Mouse (Mus musculus) spleen, embryonic (tissue): ENCODE data around the gene Tmprss4.

Experiments
- CTCF ChIA-PET: fragments of 350-600 bp; sonication (Branson Sonifier 250); formaldehyde crosslinking; loops from one replicate; lab custom pipeline; 2022; lab: Charles Lee

Tmprss4 gene

DNA sequence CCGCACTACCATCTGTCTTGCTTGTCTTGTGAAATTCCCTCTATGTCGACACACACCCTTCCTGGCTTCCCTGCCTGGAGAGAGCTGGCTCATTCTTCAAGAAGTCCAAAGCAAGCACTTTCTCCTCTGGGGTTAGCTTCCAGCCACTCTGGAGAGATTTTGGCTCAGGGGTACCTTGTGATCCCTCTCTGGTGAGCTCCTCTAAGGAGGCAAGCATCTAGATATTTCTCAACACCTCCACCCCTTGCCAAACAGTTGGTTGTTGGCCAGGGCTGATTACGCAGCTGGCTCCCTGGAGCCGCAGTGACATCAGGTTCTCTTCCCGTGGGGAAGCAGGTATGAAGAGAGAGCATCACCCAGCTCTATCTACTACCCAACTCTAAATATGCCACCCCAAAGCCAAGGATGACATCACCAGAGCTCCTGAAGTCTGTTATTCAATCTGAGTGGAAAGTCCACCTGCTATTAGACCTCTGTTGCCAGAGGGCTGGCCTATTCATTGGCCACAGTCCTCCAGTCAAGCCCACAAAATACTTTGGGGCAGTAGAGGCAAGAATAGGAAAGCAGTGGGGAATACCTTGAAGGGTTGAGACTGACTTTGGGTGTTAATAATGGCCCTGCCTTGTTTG lies 2.5 kb downstream of the Tmprss4 start:
- CTCF ChIA-PET = no interaction called here

- CTCF ChIA-PET = interaction anchor here (0.6 kb wide), 2 partner anchors 10 to 679 kb away, joined by 4 to 9 read pairs; no protein-coding TSS in a partner anchor
Measured at GRCm38 (mm10) chr9:45197549-45197948, 6.3 kb downstream of the Tmprss4 start.

DNA sequence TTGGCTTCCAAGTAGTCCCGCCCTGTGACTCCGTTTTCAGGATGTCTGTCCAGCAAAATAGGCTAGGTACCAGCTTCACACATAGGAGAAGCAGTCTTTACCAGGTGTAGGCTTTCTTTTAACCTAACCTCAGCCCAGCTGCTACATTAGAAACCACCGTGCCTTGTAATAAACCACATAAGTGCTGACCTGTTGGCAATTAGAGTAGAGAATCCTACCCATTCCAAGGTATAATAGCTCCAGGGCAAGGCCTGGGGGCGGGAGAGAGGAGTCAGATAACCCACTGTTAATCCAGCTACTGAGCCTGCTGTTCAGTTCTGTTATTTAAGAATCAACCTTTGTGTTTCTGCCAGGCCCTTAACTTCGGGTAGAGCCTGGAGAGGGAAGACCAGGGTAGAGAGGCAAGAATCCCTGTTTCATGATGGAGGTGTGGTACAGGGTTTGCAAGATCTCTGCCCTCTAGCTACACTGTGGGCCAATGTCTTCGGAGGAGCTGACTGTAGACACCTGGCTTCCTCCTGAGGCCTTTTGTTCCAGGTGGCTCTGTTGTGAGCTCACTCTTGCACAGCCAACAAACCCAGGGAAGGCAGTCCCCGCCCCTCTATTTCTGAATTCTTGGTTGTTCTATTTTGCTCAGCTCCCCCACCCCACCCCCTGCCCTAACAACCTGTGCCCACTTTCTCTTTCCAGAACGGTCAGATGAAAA lies 7.6 kb downstream of the Tmprss4 start:
- CTCF ChIA-PET = interaction anchor here (0.5 kb wide), 1 partner anchor 52 kb away, joined by 5 read pairs; no protein-coding TSS in a partner anchor

- CTCF ChIA-PET = interaction anchor here (0.5 to 0.7 kb wide), 2 partner anchors 25 to 212 kb away, joined by 3 to 4 read pairs; no protein-coding TSS in a partner anchor
Measured at GRCm38 (mm10) chr9:45195468-45195867, 8.4 kb downstream of the Tmprss4 start.

- CTCF ChIA-PET = no interaction called here
Measured at GRCm38 (mm10) chr9:45189661-45190174, 14.2 kb downstream of the Tmprss4 start.

DNA sequence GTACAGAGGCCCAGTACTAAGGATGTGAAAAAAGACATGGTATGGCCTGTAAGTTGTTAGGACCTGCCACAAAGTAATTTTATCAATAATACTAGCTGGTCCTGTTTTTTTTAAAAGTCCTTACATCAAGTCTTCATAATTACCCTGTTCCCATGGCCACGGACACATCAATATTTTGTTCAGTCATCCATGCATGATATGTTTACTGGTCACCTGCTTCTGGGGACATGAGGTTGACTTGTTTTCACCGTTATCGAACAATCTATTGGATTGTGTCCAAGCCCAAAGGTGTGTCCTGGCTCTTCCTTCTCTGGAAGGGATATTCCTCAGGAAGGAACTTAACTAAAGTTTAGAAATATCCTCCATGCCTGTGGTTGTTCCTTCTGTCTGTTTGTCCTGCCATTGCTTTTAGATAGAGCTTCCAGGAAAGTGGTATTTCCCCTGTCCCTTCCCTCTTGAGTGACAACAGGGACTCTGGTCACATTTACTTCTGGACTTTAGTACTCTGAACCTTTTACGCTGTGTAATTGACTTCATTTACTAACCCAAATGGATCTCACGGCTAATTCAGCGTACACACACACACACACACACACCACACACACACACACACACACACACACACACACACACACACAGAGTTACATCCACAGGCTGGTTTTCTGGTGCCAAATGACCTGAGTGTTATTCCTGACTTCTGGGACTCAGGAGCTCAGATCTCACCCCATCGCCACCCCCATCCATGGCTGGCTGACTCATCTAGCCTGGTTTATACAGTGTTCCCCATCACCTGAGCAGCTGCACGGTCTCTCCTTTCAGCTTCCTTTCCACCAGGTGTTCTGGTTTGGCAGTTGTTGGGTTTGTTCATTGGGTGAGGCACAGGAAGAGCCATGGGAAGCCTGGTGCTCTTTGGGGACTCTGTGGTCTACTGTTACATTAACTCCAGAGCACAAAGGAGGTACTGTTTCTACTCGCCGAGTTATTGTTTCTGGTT lies 15.0 kb downstream of the Tmprss4 start:
- CTCF ChIA-PET = no interaction called here

DNA sequence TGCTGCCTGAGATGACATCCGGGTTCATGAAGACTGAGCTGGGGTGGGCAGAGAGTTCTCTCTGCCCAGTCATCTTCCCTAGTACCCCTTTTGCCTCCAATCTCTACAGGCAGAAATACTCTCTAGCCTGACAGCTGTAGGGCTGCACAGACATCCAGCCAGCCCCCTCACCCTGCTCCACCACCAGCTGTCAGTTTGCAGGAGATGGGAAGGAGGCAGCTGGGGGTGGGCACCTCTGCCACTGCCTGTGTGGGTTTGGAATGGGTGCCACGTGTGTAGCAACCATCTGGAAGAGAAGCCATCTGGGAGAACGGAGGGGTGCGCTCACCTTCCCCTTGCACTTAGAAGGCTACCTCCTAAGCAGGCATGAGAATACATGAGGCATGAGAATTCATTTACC lies 18.6 kb downstream of the Tmprss4 start:
- CTCF ChIA-PET = no interaction called here

GRCm38 (mm10) chr9:45183266-45183665 lies 20.6 kb downstream of the Tmprss4 start:
- CTCF ChIA-PET = no interaction called here

- CTCF ChIA-PET = no interaction called here
Measured at GRCm38 (mm10) chr9:45182521-45182920, 21.4 kb downstream of the Tmprss4 start.

GRCm38 (mm10) chr9:45181770-45182169 lies 22.1 kb downstream of the Tmprss4 start, which contains the start of gene BC049352:
TSS of gene BC049352 (plus strand) at chr9:45182007.
- CTCF ChIA-PET = no interaction called here

DNA sequence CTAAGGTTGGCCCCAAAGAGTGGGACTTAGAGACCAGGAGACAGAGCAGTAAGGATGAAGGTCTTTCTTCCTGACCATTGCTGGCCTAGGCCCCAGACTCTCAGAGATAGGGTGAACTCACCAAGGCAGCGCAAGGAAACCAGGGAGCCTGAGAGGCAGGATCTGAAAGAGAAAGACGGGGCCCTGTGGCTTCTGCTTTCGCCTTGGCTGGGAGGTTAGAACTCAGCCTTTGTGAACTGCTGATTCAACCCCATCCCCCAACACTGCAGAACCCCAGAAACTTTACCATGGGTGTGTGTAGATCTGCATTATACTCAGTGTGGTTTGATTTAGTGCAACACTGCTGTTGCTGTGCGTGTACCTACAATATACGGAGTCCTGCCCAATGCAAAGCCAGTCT lies 24.6 kb downstream of the Tmprss4 start:
- CTCF ChIA-PET = no interaction called here

DNA sequence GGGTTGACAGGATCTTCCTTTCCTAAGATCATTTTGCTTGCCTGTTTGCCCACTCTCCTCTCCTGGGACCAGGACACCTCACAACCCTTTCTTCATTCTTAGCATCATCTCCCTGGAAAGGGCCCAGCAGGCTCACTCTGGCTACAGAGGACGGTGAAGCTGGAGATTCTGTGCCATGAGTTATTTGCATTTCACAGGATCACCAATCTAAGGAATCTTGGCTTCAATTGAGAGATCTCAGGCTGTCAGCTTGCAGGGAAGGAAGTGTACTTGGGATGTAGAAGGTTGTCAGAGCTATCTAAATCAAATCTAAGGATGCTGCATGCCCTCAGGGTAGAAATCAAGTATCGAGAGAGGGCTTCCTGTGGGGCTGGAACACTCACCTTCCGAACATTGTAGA lies 30.4 kb downstream of the Tmprss4 start:
- CTCF ChIA-PET = no interaction called here

DNA sequence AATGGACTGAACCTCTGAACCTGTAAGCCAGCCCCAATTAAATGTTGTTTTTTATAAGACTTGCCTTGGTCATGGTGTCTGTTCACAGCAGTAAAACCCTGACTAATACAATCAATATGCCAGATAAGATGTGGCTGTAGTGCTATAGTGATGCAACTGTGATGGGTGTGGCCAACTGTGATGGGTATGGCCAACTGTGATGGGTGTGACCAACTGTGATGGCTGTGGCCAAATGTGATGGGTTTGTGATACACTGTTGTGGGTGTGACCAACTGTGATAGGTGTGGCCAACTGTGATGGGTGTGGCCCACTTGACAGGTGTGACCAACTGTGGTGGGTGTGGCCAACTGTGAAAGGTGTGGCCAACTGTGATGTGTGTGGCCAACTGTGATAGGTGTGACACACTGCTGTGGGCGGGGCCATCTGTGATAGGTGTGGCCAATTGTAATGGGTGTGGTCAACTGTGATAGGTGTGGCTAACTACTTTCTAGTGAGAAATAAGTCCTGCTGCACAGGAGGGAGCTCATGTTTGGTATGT lies 32.8 kb downstream of the Tmprss4 start:
- CTCF ChIA-PET = no interaction called here

- CTCF ChIA-PET = interaction anchor here (0.5 kb wide), 1 partner anchor 25 kb away, joined by 3 read pairs; no protein-coding TSS in a partner anchor
Measured at GRCm38 (mm10) chr9:45170150-45170549, 33.7 kb downstream of the Tmprss4 start.

GRCm38 (mm10) chr9:45167903-45168302 lies 36.0 kb downstream of the Tmprss4 start:
- CTCF ChIA-PET = interaction anchor here (0.7 kb wide), 1 partner anchor 125 kb away, joined by 22 read pairs; no protein-coding TSS in a partner anchor

- CTCF ChIA-PET = interaction anchor here (0.6 kb wide), 1 partner anchor 198 kb away, joined by 3 read pairs; no protein-coding TSS in a partner anchor
Measured at GRCm38 (mm10) chr9:45153361-45153760, 50.5 kb downstream of the Tmprss4 start.

DNA sequence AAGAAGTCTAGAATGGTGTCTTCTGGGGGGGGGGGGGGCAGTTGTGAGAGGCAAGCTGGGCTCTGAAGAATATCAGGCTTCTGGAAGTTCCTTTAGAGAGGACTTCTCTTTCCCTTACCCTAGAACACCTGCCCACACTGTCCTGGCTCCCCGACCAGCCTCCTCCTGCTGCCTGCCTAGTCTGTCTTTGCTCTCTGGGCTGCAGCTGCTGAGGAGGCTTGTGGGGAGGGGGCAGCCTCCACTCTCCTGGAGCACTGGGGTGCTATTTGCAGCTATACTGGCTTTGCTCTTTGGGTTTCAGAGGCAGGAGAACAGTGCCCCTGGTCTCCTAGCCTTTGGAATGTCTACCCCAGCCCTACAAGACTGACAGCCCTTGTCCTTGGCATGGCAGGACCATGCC lies 53.0 kb downstream of the Tmprss4 start:
- CTCF ChIA-PET = interaction anchor here (0.6 kb wide), 1 partner anchor 127 kb away, joined by 3 read pairs; no protein-coding TSS in a partner anchor

DNA sequence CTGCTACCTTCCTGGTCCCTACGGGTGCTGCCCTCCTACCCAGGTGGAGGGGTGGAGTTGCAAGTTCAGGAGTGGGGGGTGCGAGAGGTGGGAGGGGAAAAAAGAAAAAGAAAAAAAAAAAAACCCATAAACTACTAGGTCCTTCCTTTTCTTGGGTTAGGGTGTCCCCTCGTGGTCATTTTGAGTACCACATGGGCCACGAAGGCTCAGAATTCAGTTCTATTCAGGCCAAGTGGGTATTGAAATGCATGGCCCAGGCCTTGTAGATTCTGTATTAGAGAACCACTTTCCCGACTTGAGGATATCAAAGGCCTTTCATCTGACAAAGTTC lies 57.7 kb downstream of the Tmprss4 start:
- CTCF ChIA-PET = interaction anchor here (1.0 to 1.6 kb wide), 4 partner anchors 24 to 125 kb away, joined by 4 to 10 read pairs (median 6); no protein-coding TSS in a partner anchor

DNA sequence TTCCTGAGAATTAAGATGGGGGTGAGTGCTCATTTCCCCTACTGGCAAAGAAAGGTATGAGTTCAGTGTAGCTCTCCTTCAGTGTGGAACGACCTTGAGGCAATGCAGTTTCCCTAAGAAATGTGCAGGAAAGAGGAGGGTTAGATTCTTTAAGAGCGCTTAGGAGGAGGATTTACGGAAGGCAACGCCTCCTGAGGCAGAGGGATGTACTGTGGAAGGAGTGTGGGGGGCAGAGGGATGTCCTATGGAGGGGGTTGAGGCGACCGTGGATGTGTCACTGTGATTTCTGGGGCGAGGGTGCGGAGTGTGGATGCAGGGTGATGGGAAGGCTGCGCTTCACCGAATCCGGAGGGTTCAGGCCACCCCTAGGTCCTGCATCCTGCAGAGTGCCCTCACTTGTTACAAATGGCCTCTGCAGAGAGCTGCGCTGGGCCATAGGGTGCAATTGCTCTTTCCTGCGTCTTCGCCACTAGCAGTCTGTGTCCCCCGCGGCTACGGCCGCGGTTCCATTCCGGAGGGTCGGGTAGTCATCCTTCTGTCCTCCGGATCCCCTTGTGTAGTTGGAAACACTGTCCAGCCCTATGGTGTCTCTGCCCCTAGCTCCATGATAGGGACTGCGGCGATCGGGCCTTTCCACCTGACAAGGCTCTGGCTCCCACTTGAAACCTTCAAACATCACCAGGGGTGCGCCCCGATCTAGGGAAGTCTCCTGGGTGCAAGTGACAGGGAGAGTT lies 58.2 kb downstream of the Tmprss4 start:
- CTCF ChIA-PET = interaction anchor here (0.7 to 1.6 kb wide), 7 partner anchors 10 to 267 kb away, joined by 3 to 10 read pairs (median 5); no protein-coding TSS in a partner anchor

DNA sequence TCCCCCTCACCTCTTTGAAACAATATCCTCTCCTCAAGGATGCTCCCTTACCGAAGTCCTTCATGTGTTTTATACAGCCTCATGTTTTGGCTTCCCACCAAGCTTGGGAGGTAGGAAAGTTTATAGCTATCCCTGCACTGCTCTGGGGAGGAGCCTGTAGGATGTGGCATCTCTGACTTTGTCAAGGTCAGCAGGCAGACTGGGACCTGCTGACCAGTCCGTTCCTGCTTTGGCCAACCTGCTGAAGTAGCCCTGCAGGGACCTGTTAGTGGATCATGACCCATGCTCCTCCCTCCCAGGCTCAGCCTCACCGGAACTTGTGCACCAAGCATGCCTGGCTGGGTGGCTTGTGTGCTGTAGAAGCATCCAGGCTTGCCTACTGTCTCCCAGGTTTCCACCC lies 61.2 kb downstream of the Tmprss4 start:
- CTCF ChIA-PET = no interaction called here
